Mouse (Mus musculus): Measurements from ENCODE around the gene Lipe. TPM values are rescaled to one million over a fixed set of nuclear protein-coding genes. Genes with fewer than 3 reads are reported as not detected.

Gene Lipe
- polyA plus RNA-seq (2017; shearing (Covaris generic)) = 4.2 TPM

GRCm38 (mm10) chr7:25398610-25399009 lies at the start of gene Lipe:
TSS of gene Lipe (minus strand) at chr7:25398710.

GRCm38 (mm10) chr7:25412833-25413441 lies 14.4 kb upstream of the Lipe start, which contains the start of gene Cxcl17:
TSS of gene Cxcl17 (minus strand) at chr7:25412886.

GRCm38 (mm10) chr7:25369058-25369749 lies 29.3 kb downstream of the Lipe start, which contains the start of gene Cnfn:
TSS of gene Cnfn (minus strand) at chr7:25369724.

Other genes with a start within 250 kb of the Lipe start
- gene Pou2f2, start 219.0 kb downstream of the Lipe start, polyA plus RNA-seq (2017; shearing (Covaris generic)) = 51.5 TPM
- gene Dedd2, start 178.1 kb downstream of the Lipe start, polyA plus RNA-seq (2017; shearing (Covaris generic)) = 119 TPM
- gene Zfp526, start 177.3 kb downstream of the Lipe start, polyA plus RNA-seq (2017; shearing (Covaris generic)) = 0.99 TPM
- 78.5 TPM for gene Gsk3a, start 160.9 kb downstream of the Lipe start, polyA plus RNA-seq (2017; shearing (Covaris generic))
- gene Erf, start 147.9 kb downstream of the Lipe start, polyA plus RNA-seq (2017; shearing (Covaris generic)) = 4.8 TPM
- gene Cic, start 131.0 kb downstream of the Lipe start, polyA plus RNA-seq (2017; shearing (Covaris generic)) = 32.6 TPM
- 15.7 TPM for gene Pafah1b3, start 100.7 kb downstream of the Lipe start, polyA plus RNA-seq (2017; shearing (Covaris generic))
- not detected for gene Prr19, start 97.3 kb downstream of the Lipe start, polyA plus RNA-seq (2017; shearing (Covaris generic))
- not detected for gene Tmem145, start 92.6 kb downstream of the Lipe start, polyA plus RNA-seq (2017; shearing (Covaris generic))
- gene Megf8, start 81.5 kb downstream of the Lipe start, polyA plus RNA-seq (2017; shearing (Covaris generic)) = 0.20 TPM
- not detected for gene Cnfn, start 29.0 kb downstream of the Lipe start, polyA plus RNA-seq (2017; shearing (Covaris generic))
- gene Cxcl17, start 14.2 kb upstream of the Lipe start, polyA plus RNA-seq (2017; shearing (Covaris generic)) = not detected
- 0.18 TPM for gene Ceacam1, start 78.9 kb upstream of the Lipe start, polyA plus RNA-seq (2017; shearing (Covaris generic))
- gene Ceacam2, start 141.1 kb upstream of the Lipe start, polyA plus RNA-seq (2017; shearing (Covaris generic)) = not detected
- not detected for gene Erich4, start 217.2 kb upstream of the Lipe start, polyA plus RNA-seq (2017; shearing (Covaris generic))
- 63.1 TPM for gene Dmac2, start 220.7 kb upstream of the Lipe start, polyA plus RNA-seq (2017; shearing (Covaris generic))
- gene B3gnt8, start 227.9 kb upstream of the Lipe start, polyA plus RNA-seq (2017; shearing (Covaris generic)) = 0.30 TPM